Mouse (Mus musculus) lung, postnatal 14 days (tissue): ENCODE data around the gene Ccdc73.

Source experiments
- DNase-seq: peaks from one replicate; pipeline ENCODE4 v3.0.0; 2021

The Ccdc73 gene

DNA sequence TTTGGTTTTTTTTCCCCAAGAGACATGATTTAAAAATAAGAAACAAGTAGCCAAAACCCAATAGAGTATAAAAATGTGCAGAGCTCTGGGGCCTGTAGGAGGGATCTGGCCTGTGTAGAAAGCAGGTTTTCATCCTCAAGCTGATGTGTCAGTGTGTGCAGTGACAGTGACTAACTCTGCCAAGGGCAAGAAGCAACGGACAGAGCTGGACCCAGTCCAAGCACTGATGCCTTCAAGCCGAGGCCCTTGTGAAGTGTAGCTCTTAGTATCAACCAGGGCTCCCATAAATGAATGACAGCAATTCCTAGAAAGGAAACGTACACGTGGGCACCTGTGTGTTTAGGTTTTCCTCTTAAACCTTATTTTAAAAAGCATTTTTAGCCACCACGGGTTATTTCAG, 161.2 kb downstream of the Ccdc73 start:
- no peak for DNase-seq

DNA sequence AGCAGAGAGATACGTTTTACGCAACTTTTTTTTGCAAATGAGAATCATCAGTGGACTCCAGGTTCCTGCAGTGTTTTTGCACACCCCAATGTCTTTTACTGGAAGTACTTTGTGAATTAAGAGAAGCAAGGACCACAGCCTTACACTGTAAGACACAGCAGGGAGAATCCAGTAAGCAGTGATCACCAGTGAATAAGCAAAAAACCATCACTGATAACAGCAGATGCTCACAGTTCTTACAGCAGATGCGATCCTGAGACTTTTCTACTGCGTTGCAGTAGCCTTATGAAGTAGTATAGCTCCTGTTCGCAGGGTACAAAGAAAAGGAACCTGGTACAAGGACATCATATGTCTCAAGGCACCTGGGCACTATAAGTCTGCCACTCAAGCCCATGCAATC, 162.9 kb downstream of the Ccdc73 start:
- DNase-seq: no peak

DNA sequence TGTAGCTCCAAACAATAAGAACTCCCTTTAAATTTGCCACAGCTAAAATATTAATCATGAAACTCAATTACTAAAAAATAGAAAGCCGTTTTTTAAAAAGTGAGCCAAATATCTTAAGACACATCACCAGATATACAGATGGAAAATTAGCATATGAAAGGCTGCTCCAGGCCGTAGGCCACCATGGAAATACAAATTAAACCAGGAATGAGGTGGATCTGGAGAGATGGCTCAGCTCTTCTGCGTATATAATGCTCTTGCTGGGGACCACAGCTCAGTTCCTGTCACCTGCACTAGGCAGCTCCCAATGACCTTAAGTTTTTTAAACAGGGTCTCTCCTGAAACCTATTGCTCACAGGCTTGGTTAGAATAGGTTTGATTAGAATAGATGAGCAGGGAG, 166.5 kb downstream of the Ccdc73 start:
- DNase-seq: no peak

DNA sequence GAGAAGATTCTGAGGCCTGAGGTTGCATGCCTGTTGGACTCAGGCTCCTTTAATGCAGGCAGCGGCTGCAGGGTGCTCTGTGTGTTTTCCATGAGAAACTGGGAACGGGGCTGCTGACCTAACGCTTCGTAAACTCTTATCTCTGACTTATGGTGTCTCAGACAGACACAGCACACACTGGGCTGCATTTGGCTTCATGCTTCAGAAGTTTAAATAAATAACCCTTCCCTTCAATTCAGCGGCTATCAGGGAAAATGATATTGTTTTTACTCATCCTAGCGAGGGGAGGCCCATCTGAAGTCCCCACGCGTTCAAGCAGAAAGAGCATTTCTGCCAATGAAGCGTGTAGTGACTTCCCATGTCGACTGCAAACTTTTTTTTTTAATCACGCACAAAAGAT, 168.4 kb downstream of the Ccdc73 start:
- no peak for DNase-seq

DNA sequence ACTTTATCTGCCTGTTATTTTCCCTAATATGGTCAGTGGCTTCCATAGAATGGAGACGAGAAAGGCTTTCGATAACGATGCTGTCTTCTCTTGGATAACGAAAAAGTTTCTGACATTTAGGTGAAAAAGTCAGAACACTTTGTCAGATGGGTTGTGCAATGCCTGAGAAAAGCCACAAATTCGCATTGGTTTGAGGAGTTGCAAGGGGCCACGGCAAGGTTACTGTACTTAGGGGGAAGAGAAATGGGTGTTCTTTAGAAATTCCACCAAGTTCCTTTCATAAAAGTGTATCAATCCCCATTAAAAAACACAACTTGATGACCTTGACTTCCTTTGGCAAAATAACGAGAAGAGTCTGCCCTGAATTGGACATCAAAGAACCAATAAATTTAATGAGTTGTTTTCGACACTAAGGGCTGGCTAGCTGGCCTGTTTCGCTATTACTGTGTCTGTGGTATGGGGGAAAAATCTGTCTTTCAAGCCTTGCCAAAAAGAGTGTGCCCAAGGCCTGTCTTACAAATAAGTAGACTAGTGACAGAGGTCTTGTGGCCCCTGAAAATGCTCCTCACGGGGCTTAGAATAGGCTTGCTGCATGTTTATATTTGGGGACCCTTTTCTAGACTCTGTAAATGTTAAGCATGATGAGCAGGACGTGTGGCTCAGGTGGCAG, 168.9 kb downstream of the Ccdc73 start:
- DNase-seq: no peak

DNA sequence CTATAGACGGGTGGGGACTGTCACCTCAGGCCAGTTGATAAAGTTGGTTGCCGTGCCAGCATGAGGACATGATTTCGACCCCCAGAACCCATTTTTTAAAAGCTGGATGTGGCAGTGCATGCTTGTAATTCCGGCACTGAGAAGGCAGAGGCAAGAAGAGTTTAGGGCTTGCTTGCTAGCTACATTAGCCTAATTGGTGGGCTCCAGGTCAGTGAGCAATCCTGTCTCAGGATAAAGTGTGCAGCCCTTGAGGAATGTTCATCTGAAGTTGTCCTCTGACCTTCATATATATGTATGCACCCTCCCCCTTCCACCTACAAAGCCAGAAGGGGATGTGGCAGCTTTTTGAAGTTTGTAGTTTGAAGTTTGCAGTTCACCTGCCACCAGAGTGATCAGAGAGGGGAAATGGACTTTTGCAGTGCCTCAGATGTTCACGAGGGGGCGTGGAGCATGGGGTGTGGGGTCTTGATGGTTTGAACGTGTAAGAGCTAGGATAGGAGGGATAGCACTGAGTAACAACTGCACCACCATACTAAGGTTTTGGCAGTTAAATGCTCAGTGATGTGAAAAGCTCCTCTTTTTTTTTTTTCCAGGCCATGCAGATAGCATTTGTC, 170.5 kb downstream of the Ccdc73 start:
- DNase-seq: no peak

DNA sequence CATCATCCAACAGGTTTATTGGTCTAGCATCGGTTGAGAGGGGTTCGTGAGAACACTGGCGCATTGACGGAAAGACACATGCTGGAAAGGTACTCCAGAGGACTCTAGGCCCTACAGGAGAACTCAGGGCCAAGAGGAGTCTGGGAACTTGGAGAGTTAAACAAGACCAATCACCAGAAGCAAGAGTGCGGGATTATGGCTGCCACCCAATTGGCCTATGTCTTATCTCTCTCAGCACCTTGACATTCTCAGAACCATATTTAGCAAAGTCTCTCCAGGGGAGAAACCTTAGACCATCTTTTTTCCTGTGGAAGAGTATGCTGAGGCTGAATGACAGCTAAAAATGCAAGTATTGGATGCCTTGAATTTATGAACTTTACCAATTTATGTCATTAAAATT, 171.3 kb downstream of the Ccdc73 start:
- DNase-seq: no peak

DNA sequence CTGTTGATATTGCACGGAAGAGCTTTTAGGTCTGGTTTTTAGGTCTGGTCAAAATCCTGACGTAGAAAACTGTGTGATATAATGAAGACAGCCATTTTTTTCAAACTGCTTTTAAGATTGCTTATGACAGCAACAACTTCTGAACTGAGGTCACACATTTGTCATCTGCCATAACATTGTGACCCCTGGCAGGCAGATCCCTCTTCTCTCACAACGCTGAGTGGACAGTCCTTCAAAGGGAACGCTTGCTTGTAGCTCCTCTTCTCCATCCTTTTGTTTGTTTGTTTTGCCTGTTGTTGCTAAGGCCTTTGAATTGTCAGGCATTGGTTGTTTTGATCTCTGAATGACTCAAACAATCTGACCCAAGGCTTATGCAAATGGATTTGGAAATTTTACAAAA, 173.3 kb downstream of the Ccdc73 start:
- DNase-seq: peak; percentile 6

DNA sequence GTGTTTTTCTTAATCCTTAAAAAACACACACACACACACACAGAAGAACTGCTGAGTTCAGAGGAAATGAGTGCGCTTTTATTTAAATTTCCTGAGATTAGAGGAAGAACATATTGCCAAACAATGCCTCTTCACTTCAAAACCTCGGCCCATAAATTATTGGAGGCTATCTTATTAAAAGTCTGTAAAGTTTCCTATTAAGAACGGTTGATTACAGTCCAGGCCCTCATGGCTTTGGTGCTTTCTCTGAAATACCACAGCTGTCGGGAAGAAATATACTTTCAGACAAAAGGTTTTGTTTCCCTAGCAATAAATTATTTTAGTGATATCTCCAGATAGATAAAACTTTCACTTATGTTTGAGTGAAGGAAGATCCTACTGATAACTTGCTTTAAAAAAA, 175.5 kb downstream of the Ccdc73 start:
- DNase-seq: no peak

DNA sequence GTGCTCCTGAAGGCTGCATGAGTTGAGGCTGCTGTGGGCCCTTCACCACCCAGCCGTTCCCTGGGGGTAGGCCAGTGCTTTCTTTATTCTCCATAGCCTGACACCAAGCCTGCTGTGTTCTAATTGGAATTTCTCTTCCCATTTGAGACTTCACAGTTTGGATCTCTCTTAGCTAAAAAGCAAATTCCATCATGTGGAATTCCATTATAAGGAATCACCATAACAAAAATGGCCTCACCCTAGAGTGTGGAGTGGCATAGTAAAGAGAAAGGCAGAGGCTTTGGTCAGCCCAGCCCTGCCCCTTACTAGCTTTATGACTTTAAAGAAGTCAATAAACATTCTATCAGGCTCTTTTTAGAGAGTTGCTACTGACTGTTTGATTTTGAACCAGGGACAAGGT, 180.7 kb downstream of the Ccdc73 start:
- no peak for DNase-seq

DNA sequence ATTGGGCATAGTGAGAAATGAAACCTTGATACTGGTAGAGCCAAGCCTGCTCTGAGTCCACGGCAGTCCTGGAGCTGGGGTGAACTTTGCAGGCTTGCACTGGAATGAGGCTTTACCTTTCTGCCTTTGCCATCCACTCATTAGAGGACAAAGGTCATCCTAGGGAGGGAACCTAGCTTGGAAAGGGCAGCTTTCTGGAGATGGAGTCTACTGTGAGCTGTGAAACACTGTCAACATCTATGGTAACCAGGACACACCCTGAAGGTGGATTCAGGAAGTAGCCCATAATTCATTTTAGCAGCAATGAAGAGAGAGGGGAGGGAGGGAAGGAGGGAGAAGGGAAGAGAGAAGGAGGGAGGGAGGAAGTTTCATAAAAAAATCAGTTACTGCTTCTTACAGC, 187.9 kb downstream of the Ccdc73 start:
- no peak for DNase-seq

DNA sequence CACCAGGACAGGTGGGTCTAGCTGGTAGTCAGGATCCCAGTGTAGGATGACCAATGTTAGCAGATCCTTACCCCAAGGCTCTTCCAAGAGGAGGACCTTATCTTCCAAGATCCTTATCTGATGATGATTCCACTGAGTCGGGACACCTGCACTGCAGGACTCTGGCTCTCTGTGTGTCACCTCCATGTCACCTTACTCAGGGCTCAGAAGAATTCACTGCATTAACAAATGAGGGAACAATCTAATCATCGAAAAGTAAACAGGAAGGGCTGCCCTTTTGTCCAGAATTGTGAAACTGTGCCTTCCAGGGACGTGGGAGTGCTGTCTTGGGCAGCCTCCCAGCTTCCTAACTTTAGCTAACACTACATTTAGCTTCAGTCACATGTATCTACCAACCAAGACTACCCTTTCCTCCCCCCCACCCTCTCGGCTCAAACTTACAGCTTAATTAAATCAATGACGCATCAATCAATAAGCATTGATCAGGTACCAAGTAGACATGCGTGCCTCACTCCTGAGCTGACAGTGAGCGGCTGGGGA, 191.0 kb downstream of the Ccdc73 start:
- DNase-seq: no peak

DNA sequence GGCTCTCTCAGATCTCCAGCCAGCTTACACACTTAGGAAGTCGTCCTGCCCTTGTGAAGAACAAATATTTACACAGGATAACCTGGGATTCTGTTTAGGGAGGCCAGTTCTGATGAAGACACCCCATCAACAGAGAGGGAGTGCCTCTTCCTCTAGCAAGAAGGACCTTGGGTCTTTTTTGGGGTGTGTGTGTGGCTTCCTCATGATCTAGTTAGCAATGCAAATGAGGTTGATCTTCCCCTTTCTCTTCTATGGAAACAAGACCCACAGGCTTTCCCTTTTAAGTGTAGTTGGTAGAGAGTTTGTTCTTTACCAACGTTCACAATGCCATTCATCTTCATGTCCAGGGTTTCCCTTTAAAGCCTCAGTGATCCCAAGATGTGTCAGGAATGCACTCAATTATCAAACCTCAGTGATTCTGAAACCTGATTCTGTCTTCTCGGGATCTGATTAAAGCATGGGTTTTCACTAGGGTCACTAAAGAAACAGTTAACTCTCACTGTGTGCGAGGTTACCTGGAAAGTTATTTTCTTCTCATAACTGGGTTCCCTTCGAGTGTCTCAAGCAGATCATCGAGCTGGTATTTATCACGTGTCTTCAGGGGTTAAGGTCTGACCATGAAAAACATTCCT, 195.3 kb downstream of the Ccdc73 start:
- DNase-seq: no peak
